Mouse (Mus musculus) testis, adult 2 months (tissue): ENCODE data around the gene Fyn.

Experiments
- CTCF ChIP-seq: fragments of 200-500 bp; IDR thresholded peaks from 2 replicates; pipeline ENCODE4 v1.5.1; 2012; ENCODE audit warnings: low read depth, mild to moderate bottlenecking, inconsistent platforms, low read length, moderate library complexity; ENCODE audit not compliant: control insufficient read depth, insufficient read depth, insufficient replicate concordance
- POLR2A ChIP-seq: fragments of 200-500 bp; IDR thresholded peaks from 2 replicates; pipeline ENCODE4 v1.6.1; 2012; ENCODE audit warnings: low read depth, mild to moderate bottlenecking, inconsistent platforms, low read length, moderate library complexity; ENCODE audit not compliant: control insufficient read depth

- TF ChIP-seq CTCF (no peak), POLR2A (no peak)
Observed at GRCm38 (mm10) chr10:39455344-39455743, 86.7 kb downstream of the Fyn start.
